Mouse (Mus musculus): ENCODE data around the gene Dnah12. TPM values are rescaled to one million over a fixed set of nuclear protein-coding genes. Genes with fewer than 3 reads are reported as not detected.

The Dnah12 gene
- total RNA-seq, 2 experiments from 2014 or later = 0.80 to 1.8 TPM

GRCm38 (mm10) chr14:26878756-26879155, 185.7 kb downstream of the Dnah12 start:
- no peak for DNase-seq (ENCODE audit: low spot score in 2 of 2)

- DNase-seq (ENCODE audit: low spot score in 2 of 2) = no peak
Observed at GRCm38 (mm10) chr14:26879976-26880375, 186.9 kb downstream of the Dnah12 start.

GRCm38 (mm10) chr14:26881700-26882099, 188.6 kb downstream of the Dnah12 start:
- DNase-seq (ENCODE audit: low spot score in 2 of 2) = no peak

- no peak for DNase-seq (ENCODE audit: low spot score in 2 of 2)
Observed at GRCm38 (mm10) chr14:26887244-26887643, 194.2 kb downstream of the Dnah12 start.

GRCm38 (mm10) chr14:26890777-26891176, 197.7 kb downstream of the Dnah12 start:
- no peak for DNase-seq (ENCODE audit: low spot score in 2 of 2)

- DNase-seq (ENCODE audit: low spot score in 2 of 2) = no peak
Observed at GRCm38 (mm10) chr14:26894392-26894791, 201.3 kb downstream of the Dnah12 start, which contains the start of gene Asb14. Asb14 (plus strand) TSS chr14:26894557.

GRCm38 (mm10) chr14:26899490-26899889, 206.4 kb downstream of the Dnah12 start:
- no peak for DNase-seq (ENCODE audit: low spot score in 2 of 2)

- no peak for DNase-seq (ENCODE audit: low spot score in 2 of 2)
Observed at GRCm38 (mm10) chr14:26900893-26901292, 207.8 kb downstream of the Dnah12 start.

- DNase-seq (ENCODE audit: low spot score in 2 of 2) = no peak
Observed at GRCm38 (mm10) chr14:26907401-26907800, 214.3 kb downstream of the Dnah12 start.

- DNase-seq (ENCODE audit: low spot score in 2 of 2) = peak in 1 of 2 experiments; percentile 5
Observed at GRCm38 (mm10) chr14:26910461-26910860, 217.4 kb downstream of the Dnah12 start.

GRCm38 (mm10) chr14:26911201-26911600, 218.1 kb downstream of the Dnah12 start:
- no peak for DNase-seq (ENCODE audit: low spot score in 2 of 2)

GRCm38 (mm10) chr14:26911826-26912225, 218.8 kb downstream of the Dnah12 start:
- DNase-seq (ENCODE audit: low spot score in 2 of 2) = no peak

- peak in 1 of 2 experiments; percentile 16 for DNase-seq (ENCODE audit: low spot score in 2 of 2)
Observed at GRCm38 (mm10) chr14:26913681-26914268, 220.7 kb downstream of the Dnah12 start.

GRCm38 (mm10) chr14:26919310-26919709, 226.2 kb downstream of the Dnah12 start:
- DNase-seq (ENCODE audit: low spot score in 2 of 2) = no peak

- DNase-seq (ENCODE audit: low spot score in 2 of 2) = no peak
Observed at GRCm38 (mm10) chr14:26923702-26924421, 230.8 kb downstream of the Dnah12 start.

- DNase-seq (ENCODE audit: low spot score in 2 of 2) = no peak
Observed at GRCm38 (mm10) chr14:26934891-26935290, 241.8 kb downstream of the Dnah12 start.

GRCm38 (mm10) chr14:26935558-26935957, 242.5 kb downstream of the Dnah12 start:
- DNase-seq (ENCODE audit: low spot score in 2 of 2) = no peak

Small RNAs within 50 kb of the gene (microRNA-seq; reads per million reads assigned to microRNA genes)
- 0.59 to 0.89 reads per million in 2 experiments for gene Mir7672

Other genes with a start within 250 kb of the Dnah12 start
- gene Slmap, start 158.3 kb upstream of the Dnah12 start, total RNA-seq (2021) = 10 to 100 TPM; 80.9 to 81.9 TPM
- gene Dennd6a, start 119.4 kb upstream of the Dnah12 start, total RNA-seq (2021) = 10 to 100 TPM; 26.2 to 28.6 TPM
- 100 to 1,000 TPM; 160 to 169 TPM for gene Arf4, start 55.2 kb upstream of the Dnah12 start, total RNA-seq (2021)
- 1 to 10 TPM; 8.9 to 9.4 TPM for gene Pde12, start 23.4 kb upstream of the Dnah12 start, total RNA-seq (2021)
- gene Asb14, start 201.3 kb downstream of the Dnah12 start, total RNA-seq (2021) = under 1 TPM; 0.31 to 0.37 TPM